Mouse (Mus musculus): ENCODE results near the gene Gm3880.
A peak's percentile ranks its signal among the peaks of the same experiment; 100 is the strongest.
"Not testable (repeated sequence)": the region's sequence is repeated elsewhere in the genome, so short reads cannot be mapped to it uniquely, and the experiment has no call there.

- TF ChIP-seq CTCF (IDR thresholded peaks at IDR 0.05; ENCODE audit: extremely low read depth, insufficient read length, insufficient replicate concordance, low read depth, low read length) = peak; percentile 8; the same call in 1 of the 2 replicates
- not testable (repeated sequence) for TF ChIP-seq POLR2A (IDR thresholded peaks at IDR 0.05; ENCODE audit: low read depth, low read length)
Observed at GRCm38 (mm10) chrX:102689252-102689651, 2.5 kb upstream of the Gm3880 start.

Data from small intestine, adult 2 months (tissue).